Mouse (Mus musculus): ENCODE measurements at regions not wholly inside any gene's neighbourhood (a gene's known extent, or its start where the extent isn't known, plus 50 kb on each side); places are given as distances from the start of the nearest gene placed in this dataset.

GRCm38 (mm10) chr4:90437375-90438190 is 219.0 kb downstream of the Zfp352 start:
- peak; percentile 9 to 15 for DNase-seq

- DNase-seq: no peak
These were observed 219.7 kb downstream of the Zfp352 start for GRCm38 (mm10) chr4:90438191-90438922.

DNA sequence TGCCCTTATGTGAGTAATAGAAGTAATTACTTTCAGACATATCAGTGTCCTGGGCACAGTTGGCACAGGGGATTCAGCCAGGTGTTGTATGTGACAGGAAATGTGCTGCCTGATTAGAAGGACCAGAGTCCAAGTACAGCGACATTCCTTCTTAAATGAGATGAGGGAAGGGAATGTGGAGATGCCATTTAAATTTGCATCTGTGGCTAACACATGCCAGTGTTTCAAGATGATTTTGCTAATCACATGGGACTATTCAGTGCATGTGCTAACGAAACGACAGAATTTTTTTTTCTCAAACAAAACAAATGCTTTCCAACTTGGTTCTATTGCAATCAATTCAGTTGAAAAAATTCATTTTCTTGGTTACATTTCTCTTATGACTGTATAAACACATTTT is 226.6 kb downstream of the Zfp352 start:
- no peak for DNase-seq

DNA sequence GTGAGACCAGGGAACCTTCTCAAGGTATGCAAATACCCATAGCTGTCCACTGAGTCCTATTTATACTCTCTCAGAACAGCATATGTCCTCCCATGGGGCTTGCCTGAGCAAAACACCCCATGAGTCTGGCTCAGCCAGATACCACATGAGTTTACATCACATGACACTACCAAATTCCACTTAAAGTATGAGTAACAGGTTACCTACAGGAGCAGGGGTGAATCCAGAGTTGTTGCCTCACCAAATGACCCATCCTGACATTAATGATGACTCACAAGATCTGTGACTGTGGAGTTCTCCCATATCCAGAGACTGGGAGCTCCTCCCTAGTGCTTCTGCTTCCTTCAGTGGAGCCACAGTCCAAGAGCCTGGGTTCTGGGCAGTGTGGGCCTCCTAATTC is 234.0 kb downstream of the Zfp352 start:
- no peak for DNase-seq

DNA sequence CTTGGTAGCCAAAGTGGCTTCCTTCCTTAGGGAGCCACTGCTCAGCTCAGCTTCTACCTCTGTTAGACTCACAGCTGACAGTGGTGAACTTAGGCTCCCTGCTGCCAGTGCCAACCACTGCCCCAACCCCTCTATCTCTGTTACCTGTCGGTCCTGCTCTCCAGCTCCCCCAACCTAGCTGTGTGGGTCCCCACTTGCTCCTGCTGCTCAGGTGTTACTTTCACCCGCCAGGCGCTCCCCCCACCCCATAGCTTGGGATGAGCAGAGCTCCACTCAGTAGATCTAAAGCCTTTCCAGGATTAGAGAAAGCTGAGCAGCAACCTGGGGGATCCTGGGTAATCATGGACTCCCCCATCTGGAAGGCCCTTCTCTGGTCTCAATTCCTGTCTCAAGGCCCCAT is 234.4 kb downstream of the Zfp352 start:
- no peak for DNase-seq

DNA sequence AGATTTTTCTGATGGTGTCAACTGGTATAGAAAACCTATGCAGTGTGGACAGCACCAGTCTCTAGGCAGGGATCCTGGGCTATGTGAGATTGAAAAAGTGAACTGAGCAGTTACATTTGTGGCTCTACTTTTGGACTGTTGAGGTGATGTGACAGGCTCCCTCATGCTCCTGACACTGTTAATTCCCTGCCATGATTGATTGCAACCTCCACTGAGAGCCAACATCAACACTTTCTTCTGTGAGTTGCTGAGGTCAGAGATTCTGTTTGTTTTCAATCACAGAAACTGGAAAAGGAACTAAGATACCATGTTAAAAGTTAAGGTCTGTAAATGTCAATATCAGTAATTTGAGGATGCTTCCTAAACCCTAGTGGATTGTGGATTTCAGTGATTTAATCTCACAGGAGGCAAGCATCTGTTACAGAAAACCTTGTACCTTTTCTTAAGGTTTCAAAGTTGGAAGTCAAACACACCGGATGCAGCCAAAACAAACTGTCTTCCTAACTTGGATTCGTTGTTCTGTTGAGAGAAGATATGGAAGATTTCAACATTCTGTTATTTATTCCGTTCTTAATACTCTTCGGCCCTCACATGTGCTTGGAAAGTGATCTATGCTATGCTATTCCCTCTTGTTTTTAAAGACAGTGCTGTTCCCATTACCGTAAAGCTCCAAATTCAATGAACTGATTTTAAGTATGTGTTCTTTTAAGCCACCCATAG is 278.4 kb downstream of the Zfp352 start:
- no peak for DNase-seq
